In genomic region chr4:122861836-122862235, GRCm38 (mm10) we compare ENCODE assay signal across 15 mouse cellular contexts. TPM values are rescaled to one million over a fixed set of nuclear protein-coding genes. Genes with fewer than 3 reads are reported as not detected.
DNase-seq lines count a peak whose midpoint lies in the region; TF ChIP-seq lines count a peak whose summit lies in the region.
"Had no signal": no experiment of that assay in that cellular context is flagged by ENCODE, and none has a peak within 500 bp of the region (broad histone marks: within the 10 kb centered on the region; RNA-seq: fewer than 3 reads in every experiment).

No protein-coding gene starts in this region.

- no peak for TF ChIP-seq POLR2A in cerebellum, adult 2 months (IDR thresholded peaks at IDR 0.05; ENCODE audit: borderline replicate concordance, insufficient read depth, low read length)

- TF ChIP-seq CTCF in cerebellum, adult 2 months (IDR thresholded peaks at IDR 0.05; ENCODE audit: borderline replicate concordance, insufficient read depth, low read depth, low read length) = no peak

- H3K4me1 ChIP-seq in cerebellum, adult 2 months (ENCODE audit: control insufficient read depth, insufficient read depth, low read length) = peaks cover 12% of the 10 kb centered on the region
- H3K4me1 ChIP-seq: embryonic facial prominence, embryonic 10.5 days; embryonic facial prominence, embryonic 12.5 days; forebrain, embryonic 13.5 days; forebrain, embryonic 15.5 days had no signal

- no peak overlapping the region for H3K4me3 ChIP-seq in cerebellum, adult 2 months (replicated peaks; ENCODE audit: insufficient read depth, low read depth, low read length)
- H3K4me3 ChIP-seq: embryonic facial prominence, embryonic 10.5 days; embryonic facial prominence, embryonic 12.5 days; forebrain, embryonic 13.5 days; forebrain, embryonic 15.5 days had no signal

- H3K27me3 ChIP-seq in cerebellum, adult 2 months (ENCODE audit: control insufficient read depth, insufficient read depth, low read length) = no peaks in the 10 kb centered on the region
- H3K27me3 ChIP-seq: embryonic facial prominence, embryonic 12.5 days; forebrain, embryonic 13.5 days; forebrain, embryonic 15.5 days had no signal

- 14% methylated on average over 4 of the region's 4 CpGs for WGBS in cerebellum, adult 2 months

- H3K27ac ChIP-seq in cerebellum, adult 2 months (ENCODE audit: insufficient read depth, low read length) = 0 out of 2 replicates have a peak overlapping the region, but pooled peaks have one; percentile 53
- H3K27ac ChIP-seq: embryonic facial prominence, embryonic 10.5 days; embryonic facial prominence, embryonic 12.5 days; forebrain, embryonic 13.5 days; forebrain, embryonic 15.5 days had no signal

- peak in 1 of 2 experiments; percentile 53 for DNase-seq in cerebellum, adult 2 months
- DNase-seq in cerebellum, adult 18-20 months = no peak
- DNase-seq in cerebellum, adult 9-10 months = peak; percentile 52
- no peak for DNase-seq in cerebellum, adult 11 months
- no peak for DNase-seq in heart, adult 11 months
- DNase-seq: adrenal gland, adult 2 months; adrenal gland, postnatal 10 days; adrenal gland, postnatal 25 days; cerebellum, postnatal 10 days; cerebellum, postnatal 25 days; forebrain, postnatal 0 days had no signal

RNA-seq across cellular contexts. Expression of gene Cap1, which starts 24.0 kb away (rescaled TPM):
- 82.1 and 89.7 TPM in 2 replicates for polyA plus RNA-seq in cerebellum, adult 2 months (2012; rRNA removed)

RNA-seq across cellular contexts. Expression of gene Ppt1, which starts 25.8 kb away (rescaled TPM):
- 131 and 133 TPM in 2 replicates for polyA plus RNA-seq in cerebellum, adult 2 months (2012; rRNA removed)
